Mouse (Mus musculus) olfactory bulb, adult 2 months (tissue): ENCODE results near the gene Commd8.

ENCODE experiments used
- CTCF ChIP-seq: fragments of 200-500 bp; IDR thresholded peaks from 2 replicates; pipeline ENCODE4 v1.5.1; 2012; ENCODE audit warnings: low read depth, mild to moderate bottlenecking, low read length, moderate library complexity; ENCODE audit not compliant: insufficient read depth
- POLR2A ChIP-seq: fragments of 200-500 bp; IDR thresholded peaks from 2 replicates; pipeline ENCODE4 v1.6.1; 2012; ENCODE audit warnings: mild to moderate bottlenecking, low read depth, low read length, moderate library complexity; ENCODE audit not compliant: insufficient read depth

- no peak for TF ChIP-seq CTCF
- TF ChIP-seq POLR2A = no peak
Measured at GRCm38 (mm10) chr5:72172675-72173074, 4.7 kb upstream of the Commd8 start.
